Mouse (Mus musculus): ENCODE data around the gene Olfr582.

Gene Olfr582

GRCm38 (mm10) chr7:103037724-103038123, at the start of gene Olfr582:
TSS of gene Olfr582 (plus strand) at chr7:103038024.
- DNase-seq = no peak

GRCm38 (mm10) chr7:102989224-102989623, 48.6 kb upstream of the Olfr582 start, which contains the start of gene Olfr578:
TSS of gene Olfr578 (minus strand) at chr7:102989324.
- no peak for DNase-seq

- no peak for DNase-seq
These were observed 13.2 kb downstream of the Olfr582 start, which contains the start of gene Olfr583 for GRCm38 (mm10) chr7:103051000-103051399. TSS of gene Olfr583 (plus strand) at chr7:103051300.

- DNase-seq = no peak
These were observed 43.8 kb downstream of the Olfr582 start, which contains the start of gene Olfr584 for GRCm38 (mm10) chr7:103081585-103081984. TSS of gene Olfr584 (plus strand) at chr7:103081885.

All from cerebellum, adult 9-11 months (tissue).